Mouse (Mus musculus) brain, embryonic 18.5 days (tissue): ENCODE results near the gene Orc2.

Source experiments
- DNase-seq: peaks from one replicate; pipeline ENCODE4 v3.0.0-alpha.2; 2012; ENCODE audit warnings: low read depth, low spot score

Orc2 gene

GRCm38 (mm10) chr1:58504577-58505254 is at the start of gene Orc2:
Gene Orc2, minus strand, starts transcription at chr1:58505109.
- DNase-seq: peak; percentile 92

- no peak for DNase-seq
Measured at GRCm38 (mm10) chr1:58541386-58541785, 36.5 kb upstream of the Orc2 start.

DNA sequence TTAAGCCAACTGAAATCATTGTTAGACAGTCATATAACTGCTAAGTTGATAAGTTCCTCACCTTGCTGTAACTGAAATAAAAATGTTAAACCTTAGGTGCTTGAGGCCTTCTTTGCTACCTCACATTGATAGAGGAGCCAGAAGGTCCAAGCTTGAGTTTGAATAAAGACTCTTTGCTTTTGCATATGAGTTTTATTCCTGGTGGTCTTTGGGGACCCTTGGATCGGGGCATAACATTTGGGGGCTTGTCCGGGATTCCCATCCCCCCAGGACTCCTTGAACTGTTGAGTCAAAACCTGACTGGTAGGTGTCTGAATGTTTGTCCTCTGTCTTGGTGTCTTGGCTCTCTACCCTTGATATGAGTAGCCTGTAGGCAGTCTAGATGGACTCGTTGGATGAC is 2.3 kb upstream of the Orc2 start:
- no peak for DNase-seq

DNA sequence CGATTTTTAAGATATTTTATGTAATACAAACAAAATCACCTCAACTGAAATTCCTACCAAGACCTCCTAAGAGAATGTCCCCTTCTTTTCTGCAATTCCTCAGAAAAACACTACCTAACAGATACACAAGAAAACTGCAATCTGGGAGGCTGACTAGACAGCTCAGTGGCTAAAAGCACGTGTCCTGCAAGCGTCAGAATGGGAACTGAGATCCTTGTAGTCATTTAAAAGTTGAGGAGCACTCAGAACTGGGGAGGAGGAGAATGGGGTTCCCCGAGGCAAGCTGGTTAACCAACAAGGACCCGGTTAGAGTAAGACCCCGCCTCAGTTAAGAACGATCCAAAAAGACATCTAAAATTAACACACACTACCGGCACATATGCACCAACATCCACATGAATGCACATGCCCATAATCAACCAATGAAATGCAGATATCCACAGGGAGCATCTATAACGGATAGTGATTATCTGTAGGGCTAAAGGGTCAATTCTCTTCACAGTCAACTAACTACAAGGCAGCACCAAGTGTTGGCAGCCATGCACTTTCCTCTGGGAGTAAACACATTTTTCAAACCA is 1.0 kb downstream of the Orc2 start:
- DNase-seq: no peak

GRCm38 (mm10) chr1:58503134-58503533 is 1.8 kb downstream of the Orc2 start:
- no peak for DNase-seq

GRCm38 (mm10) chr1:58498758-58499157 is 6.2 kb downstream of the Orc2 start:
- no peak for DNase-seq

GRCm38 (mm10) chr1:58497678-58498077 is 7.2 kb downstream of the Orc2 start:
- DNase-seq: no peak

DNA sequence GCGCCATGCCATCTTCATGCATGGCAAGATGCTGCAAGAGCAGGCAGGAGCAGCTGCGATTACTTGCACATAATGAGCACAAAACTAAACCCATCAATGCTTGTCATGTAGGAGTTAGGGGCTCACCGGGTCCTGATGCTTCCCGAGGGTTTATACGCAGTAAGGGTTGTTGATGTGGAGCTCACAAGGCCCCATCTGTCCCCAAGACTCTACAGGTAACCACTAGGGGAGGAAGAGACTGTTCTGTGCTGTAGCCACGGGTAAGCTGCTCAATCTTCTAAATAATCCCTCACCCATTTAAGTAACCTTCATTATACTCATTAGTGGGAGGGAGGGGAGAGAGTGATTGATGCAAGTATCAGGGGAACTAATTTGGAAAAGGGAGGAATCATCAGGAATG is 9.3 kb downstream of the Orc2 start:
- no peak for DNase-seq

GRCm38 (mm10) chr1:58482647-58483046 is 22.3 kb downstream of the Orc2 start:
- no peak for DNase-seq

- DNase-seq: no peak
Measured at GRCm38 (mm10) chr1:58475662-58476061, 29.2 kb downstream of the Orc2 start.

DNA sequence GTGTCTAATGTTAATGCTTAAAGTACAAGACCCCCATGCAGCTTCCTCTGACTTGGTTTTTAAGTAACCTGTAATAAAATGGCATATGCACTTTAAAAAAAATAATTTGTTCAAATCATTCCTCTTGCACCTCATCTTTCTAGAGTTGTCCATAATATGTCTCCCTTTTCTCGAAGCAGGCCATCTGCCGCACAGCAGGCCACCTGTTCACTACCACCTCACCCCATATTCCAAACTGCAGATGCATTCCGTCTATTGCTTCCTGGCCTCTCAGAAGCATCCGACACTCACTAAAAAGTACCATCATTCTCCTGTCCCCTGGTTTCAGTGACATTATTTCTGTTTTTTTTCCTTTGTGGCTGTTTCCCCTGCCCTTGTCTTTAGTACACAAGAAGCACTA is 39.3 kb downstream of the Orc2 start:
- DNase-seq: no peak

DNA sequence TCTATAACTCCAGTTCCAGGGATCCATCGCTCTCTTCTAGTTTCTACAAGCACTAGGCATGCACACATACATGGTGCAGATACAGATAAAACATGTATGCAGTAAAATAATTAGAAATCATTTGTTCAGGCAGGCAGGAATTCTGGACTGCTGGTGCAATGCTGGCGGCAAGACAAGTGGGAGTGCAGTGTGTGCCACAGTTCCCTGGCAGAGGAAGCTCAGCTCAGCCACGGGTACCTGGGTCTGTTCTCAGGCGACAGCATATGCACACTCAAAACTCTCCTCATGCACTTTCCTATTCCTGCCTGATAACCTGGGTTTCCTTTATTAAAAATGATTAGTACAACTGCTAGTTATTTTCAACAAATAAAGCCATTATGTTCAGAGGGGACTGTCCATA is 39.9 kb downstream of the Orc2 start:
- no peak for DNase-seq

- no peak for DNase-seq
Measured at GRCm38 (mm10) chr1:58463935-58464334, 41.0 kb downstream of the Orc2 start.

DNA sequence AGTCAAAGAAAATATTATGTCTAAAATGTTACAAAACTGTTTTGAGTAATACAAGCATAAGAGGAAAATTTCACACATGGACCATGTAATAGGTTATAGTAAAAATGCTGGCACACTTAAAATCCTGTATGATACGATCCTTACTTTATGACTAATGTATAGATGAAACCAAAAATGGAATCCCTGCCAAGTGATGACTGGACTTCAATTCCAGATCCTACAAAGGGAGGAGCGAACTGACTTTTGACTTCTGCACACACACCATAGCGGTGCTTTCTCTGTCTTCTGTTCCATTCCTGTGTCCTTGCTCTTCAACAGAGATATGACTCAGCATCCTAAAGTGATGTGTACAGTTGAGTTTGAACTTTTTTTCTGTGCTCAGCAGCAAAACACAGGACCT is 44.3 kb downstream of the Orc2 start:
- DNase-seq: no peak

GRCm38 (mm10) chr1:58458867-58459266 is 46.0 kb downstream of the Orc2 start:
- no peak for DNase-seq

DNA sequence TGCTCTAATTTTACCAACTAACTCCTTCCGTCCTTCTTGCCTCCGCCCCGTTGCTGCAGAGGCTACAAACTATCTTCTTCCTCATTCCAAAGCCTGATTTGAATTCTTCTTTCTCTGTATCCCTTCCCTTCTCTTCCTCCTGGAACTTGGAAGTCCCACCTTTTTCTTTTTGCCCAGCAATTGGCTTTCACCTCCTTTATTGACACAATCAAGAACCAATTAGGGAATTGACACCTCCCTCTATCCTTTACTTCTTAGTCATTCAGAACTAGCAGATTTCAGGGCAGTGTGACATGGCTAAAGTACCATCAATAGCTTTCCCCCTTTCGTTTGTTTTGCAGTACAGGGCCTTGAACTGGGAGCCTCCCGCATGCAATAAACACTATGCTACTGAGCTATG is 46.7 kb downstream of the Orc2 start:
- DNase-seq: no peak

DNA sequence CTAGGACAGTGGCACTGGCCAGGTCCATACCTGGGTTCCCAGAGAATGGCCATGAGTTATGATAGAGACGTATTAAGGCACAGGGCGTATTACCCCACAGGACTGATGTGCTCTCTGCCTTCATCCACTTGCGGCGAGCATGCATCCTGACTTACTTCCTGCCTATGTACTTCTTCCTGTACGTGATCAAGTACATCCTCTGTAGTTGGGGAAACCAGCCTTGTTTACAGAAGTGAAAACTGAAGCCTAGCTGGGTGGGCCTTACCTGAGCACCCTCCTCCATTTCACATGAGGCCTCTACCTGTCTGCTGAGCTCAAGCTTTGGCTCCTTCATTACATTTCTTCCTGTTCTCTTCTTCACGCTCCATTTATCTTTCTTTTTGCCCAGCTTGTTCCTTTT is 50.6 kb downstream of the Orc2 start:
- no peak for DNase-seq

- no peak for DNase-seq
Measured at GRCm38 (mm10) chr1:58448396-58448795, 56.5 kb downstream of the Orc2 start.

- DNase-seq: no peak
Measured at GRCm38 (mm10) chr1:58447766-58448165, 57.1 kb downstream of the Orc2 start.

- DNase-seq: no peak
Measured at GRCm38 (mm10) chr1:58445861-58446260, 59.0 kb downstream of the Orc2 start.

DNA sequence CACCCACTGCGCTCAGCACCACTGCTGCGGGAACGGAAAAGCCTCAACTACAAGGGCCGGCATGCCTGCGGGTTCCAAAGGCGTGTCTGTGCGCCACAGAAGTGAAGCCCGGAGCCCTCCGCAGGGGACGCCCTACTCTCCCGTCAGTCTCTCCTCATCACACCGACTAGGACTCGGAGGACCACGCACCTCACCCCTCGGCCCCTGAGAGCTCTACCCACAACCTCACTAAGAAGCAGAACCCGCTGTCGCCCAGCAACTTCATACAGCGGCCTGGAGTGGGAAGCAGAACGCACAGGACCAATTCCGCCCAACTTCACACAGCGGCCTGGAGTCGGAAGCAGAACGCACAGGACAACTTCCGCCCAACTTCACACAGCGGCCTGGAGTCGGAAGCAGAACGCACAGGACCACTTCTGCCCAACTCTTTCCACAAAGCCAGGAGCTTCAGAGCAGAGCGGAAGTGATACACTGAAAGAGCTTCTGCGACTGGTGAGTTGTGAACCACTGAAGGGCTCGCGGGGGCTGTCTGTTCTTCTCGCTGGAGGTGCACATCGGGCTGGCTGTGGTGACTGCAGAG is 59.7 kb downstream of the Orc2 start, which contains the start of the genes Nif3l1 and Ppil3:
Nif3l1 (plus strand) TSS at position 9 of the 580 bp plus-strand sequence.
Ppil3 (minus strand) TSS at position 344 of the 580 bp plus-strand sequence.
- DNase-seq: peak; percentile 93

DNA sequence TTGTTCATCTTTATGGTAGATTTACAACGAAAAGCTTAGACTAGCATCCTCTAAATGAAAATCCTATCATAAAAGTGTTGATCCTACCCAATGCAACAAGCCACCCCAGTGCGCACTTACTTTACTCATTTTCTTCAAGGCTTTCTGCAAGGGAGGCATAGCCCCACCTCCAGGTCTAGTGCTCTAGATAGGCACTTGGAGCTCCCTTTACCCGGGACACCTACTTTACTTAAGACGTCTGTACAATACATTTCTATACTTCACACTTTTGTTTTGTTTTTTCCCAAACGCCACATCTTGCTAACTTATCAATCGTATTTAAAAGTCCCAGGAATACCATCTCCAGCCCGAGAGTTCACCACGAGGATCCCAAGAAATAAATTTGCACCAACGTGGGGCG is 60.2 kb downstream of the Orc2 start:
- DNase-seq: no peak

DNA sequence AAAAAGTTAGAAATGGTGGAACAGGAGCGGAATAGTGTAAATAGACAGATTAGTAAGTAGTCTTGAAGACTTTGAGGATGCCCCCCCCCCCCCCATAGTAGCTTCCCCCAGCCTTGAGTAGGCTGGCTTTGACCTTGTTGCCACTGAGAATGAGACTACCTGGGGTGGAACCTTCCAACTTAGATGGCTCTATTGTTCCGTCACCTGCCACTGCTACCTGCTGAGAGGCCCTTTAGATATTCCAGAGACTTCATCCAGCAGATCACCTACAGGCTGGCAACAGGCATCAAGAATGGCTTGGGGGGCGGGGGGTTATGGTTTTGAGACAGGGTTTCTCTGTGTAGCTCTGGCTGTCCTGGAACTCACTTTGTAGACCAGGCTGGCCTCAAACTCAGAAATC is 80.4 kb downstream of the Orc2 start:
- DNase-seq: no peak
